Mouse (Mus musculus): ENCODE data around the gene Gm10024. TPM values are rescaled to one million over a fixed set of nuclear protein-coding genes. Genes with fewer than 3 reads are reported as not detected.
"Not testable (repeated sequence)": the region's sequence is repeated elsewhere in the genome, so short reads cannot be mapped to it uniquely, and the experiment has no call there.

Gene Gm10024
- polyA plus RNA-seq, 1 experiment = not detected

GRCm38 (mm10) chr10:77724855-77725254, 13.6 kb downstream of the Gm10024 start:
- no peak for TF ChIP-seq TAL1 (IDR thresholded peaks at IDR 0.05; ENCODE audit: low read length)
- TF ChIP-seq GATA1 (IDR thresholded peaks at IDR 0.05; ENCODE audit: low read length) = no peak
- Histone ChIP-seq H3K4me1 (ENCODE audit: control insufficient read depth) (no peaks in the 10 kb centered on the region), H3K27me3 (ENCODE audit: control insufficient read depth) (no peaks in the 10 kb centered on the region)

DNA sequence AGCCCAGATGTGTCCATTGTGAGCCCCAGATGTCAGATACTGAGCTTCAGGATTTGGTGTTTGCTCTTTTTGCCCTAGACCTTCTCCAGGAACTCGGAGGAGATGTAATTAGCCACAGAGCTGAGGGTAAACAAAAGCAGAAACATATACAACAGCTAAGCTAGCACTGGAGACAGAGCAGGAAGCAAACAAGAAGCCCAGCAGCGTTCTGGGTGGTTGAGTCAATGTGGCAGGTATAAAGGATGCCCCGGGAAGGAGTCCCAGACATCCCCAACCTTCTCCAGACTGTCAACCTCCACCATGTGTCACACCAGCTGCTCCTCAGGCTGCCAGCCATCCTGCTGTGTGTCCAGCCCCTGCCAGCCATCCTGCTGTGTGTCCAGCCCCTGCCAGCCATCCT, 14.9 kb downstream of the Gm10024 start, which contains the start of gene Gm10100:
Gene Gm10100 (plus strand): TSS at position 301 of the 400 bp plus-strand sequence.
- no peaks in the 10 kb centered on the region for H3K36me3 ChIP-seq (ENCODE audit: control insufficient read depth)
- H3K27me3 ChIP-seq (ENCODE audit: control insufficient read depth) = no peaks in the 10 kb centered on the region
- no peak within 1 kb of the TSS for H3K4me3 ChIP-seq (replicated peaks)
- no peaks in the 10 kb centered on the region for H3K4me1 ChIP-seq (ENCODE audit: control insufficient read depth)
- no peak for TF ChIP-seq GATA1 (IDR thresholded peaks at IDR 0.05; ENCODE audit: low read length)
- TF ChIP-seq TAL1 (IDR thresholded peaks at IDR 0.05; ENCODE audit: low read length) = no peak
- H3K9me3 ChIP-seq (ENCODE audit: control insufficient read depth, low read length) = no peaks in the 10 kb centered on the region

More at GRCm38 (mm10) chr10:77724855-77725254, 13.6 kb downstream of the Gm10024 start:
- Histone ChIP-seq H3K4me3 (replicated peaks) (no peak overlapping the region), H3K9me3 (ENCODE audit: control insufficient read depth, low read length) (peaks cover 7% of the 10 kb centered on the region), H3K36me3 (ENCODE audit: control insufficient read depth) (no peaks in the 10 kb centered on the region)

DNA sequence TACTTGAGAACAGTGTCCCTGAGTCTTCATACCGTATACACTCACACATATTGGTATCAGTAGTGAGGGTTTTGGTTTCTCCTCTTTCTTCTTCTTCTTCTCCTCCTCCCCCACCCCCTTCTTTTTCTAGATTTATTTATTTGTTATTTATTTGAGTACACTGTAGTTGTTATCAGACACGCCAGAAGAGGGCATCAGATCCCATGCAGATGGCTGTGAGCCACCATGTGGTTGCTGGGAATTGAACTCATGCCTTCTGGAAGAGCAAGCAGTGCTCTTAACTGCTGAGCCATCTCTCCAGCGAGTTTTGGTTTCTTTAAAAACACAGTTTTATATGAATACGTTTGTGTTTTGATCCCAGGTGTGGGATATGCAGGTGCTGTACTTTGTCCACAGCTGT, 17.0 kb downstream of the Gm10024 start:
- no peak for TF ChIP-seq TAL1 (IDR thresholded peaks at IDR 0.05; ENCODE audit: low read length)
- H3K4me3 ChIP-seq (replicated peaks) = no peak overlapping the region

GRCm38 (mm10) chr10:77729241-77729640, 18.0 kb downstream of the Gm10024 start:
- Histone ChIP-seq H3K4me3 (replicated peaks) (no peak overlapping the region), H3K36me3 (ENCODE audit: control insufficient read depth) (no peaks in the 10 kb centered on the region), H3K9me3 (ENCODE audit: control insufficient read depth, low read length) (no peaks in the 10 kb centered on the region), H3K4me1 (ENCODE audit: control insufficient read depth) (no peaks in the 10 kb centered on the region), H3K27me3 (ENCODE audit: control insufficient read depth) (no peaks in the 10 kb centered on the region)
- no peak for TF ChIP-seq TAL1 (IDR thresholded peaks at IDR 0.05; ENCODE audit: low read length)
- no peak for TF ChIP-seq GATA1 (IDR thresholded peaks at IDR 0.05; ENCODE audit: low read length)

More for the DNA sequence above, 17.0 kb downstream of the Gm10024 start:
- no peaks in the 10 kb centered on the region for H3K36me3 ChIP-seq (ENCODE audit: control insufficient read depth)
- H3K27me3 ChIP-seq (ENCODE audit: control insufficient read depth) = no peaks in the 10 kb centered on the region
- no peaks in the 10 kb centered on the region for H3K4me1 ChIP-seq (ENCODE audit: control insufficient read depth)
- H3K9me3 ChIP-seq (ENCODE audit: control insufficient read depth, low read length) = no peaks in the 10 kb centered on the region

DNA sequence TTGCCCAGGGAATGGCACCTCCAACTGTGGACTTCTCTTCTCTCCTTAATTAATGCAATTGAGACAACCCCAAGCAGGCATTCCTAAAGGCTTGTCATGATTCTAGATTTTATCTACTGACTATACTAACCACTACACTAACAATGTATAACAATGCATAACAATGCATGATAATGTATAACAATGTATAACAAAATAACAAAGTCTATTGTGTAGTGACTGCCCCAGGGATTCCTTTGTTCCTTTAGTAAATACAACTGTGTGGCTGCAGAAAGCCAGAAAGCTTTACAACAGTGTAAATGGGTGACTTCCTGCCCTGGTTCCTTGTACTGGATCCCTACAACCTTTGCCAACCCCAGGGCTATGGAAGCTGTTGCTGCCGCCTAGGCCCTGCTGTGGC, 24.7 kb downstream of the Gm10024 start:
- H3K36me3 ChIP-seq (ENCODE audit: control insufficient read depth) = no peaks in the 10 kb centered on the region
- H3K4me3 ChIP-seq (replicated peaks) = no peak overlapping the region
- H3K9me3 ChIP-seq (ENCODE audit: control insufficient read depth, low read length) = peaks cover 6% of the 10 kb centered on the region
- no peaks in the 10 kb centered on the region for H3K4me1 ChIP-seq (ENCODE audit: control insufficient read depth)
- no peak for TF ChIP-seq GATA1 (IDR thresholded peaks at IDR 0.05; ENCODE audit: low read length)
- TF ChIP-seq TAL1 (IDR thresholded peaks at IDR 0.05; ENCODE audit: low read length) = no peak
- no peaks in the 10 kb centered on the region for H3K27me3 ChIP-seq (ENCODE audit: control insufficient read depth)

GRCm38 (mm10) chr10:77738929-77739328, 27.7 kb downstream of the Gm10024 start:
- Histone ChIP-seq H3K36me3 (ENCODE audit: control insufficient read depth) (no peaks in the 10 kb centered on the region), H3K9me3 (ENCODE audit: control insufficient read depth, low read length) (peaks cover 6% of the 10 kb centered on the region), H3K4me1 (ENCODE audit: control insufficient read depth) (no peaks in the 10 kb centered on the region), H3K27me3 (ENCODE audit: control insufficient read depth) (no peaks in the 10 kb centered on the region), H3K4me3 (replicated peaks) (no peak overlapping the region)
- TF ChIP-seq GATA1 (IDR thresholded peaks at IDR 0.05; ENCODE audit: low read length) (no peak), TAL1 (IDR thresholded peaks at IDR 0.05; ENCODE audit: low read length) (no peak)

DNA sequence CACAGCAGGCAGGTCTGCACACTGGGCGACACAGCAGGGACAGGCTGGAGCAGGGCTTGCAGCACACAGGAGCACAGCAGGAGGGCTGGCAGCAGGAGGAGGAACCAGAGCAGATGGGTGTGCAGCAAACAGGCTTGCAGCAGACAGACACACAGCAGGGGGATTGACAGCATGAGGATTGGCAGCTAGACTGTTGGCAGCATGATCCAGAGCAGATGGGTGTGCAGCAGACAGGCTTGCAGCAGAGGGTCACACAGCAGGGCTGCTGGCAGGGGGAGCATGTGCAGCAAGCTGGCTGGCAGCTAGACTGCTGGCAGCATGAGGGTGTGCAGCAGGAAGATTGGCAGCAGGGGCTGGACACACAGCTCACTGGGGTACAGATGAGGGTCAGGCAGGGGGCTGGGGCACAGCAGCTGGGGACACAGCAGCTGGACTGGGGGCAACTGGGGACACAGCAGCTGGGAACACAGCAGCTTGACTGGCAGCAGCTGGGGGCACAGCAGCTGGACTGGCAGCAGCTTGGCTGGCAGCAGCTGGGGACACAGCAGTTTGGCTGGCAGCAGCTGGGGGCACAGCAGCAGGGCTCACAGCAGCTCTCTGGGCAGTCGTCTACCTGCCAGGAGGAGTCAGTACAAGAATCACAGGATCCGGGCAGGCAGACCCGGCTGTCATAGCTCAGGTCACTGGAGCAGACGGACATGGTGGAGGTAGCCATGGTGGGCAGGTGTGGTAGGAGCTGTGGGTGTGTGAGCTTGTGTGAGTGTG, 30.8 kb downstream of the Gm10024 start, which contains the start of gene Gm18596:
Gene Gm18596 (minus strand): TSS at position 715 of the 765 bp plus-strand sequence.
- H3K27me3 ChIP-seq (ENCODE audit: control insufficient read depth); H3K9me3 ChIP-seq (ENCODE audit: control insufficient read depth, low read length); H3K36me3 ChIP-seq (ENCODE audit: control insufficient read depth); H3K4me1 ChIP-seq (ENCODE audit: control insufficient read depth); H3K4me3 ChIP-seq (replicated peaks): not testable (repeated sequence)

DNA sequence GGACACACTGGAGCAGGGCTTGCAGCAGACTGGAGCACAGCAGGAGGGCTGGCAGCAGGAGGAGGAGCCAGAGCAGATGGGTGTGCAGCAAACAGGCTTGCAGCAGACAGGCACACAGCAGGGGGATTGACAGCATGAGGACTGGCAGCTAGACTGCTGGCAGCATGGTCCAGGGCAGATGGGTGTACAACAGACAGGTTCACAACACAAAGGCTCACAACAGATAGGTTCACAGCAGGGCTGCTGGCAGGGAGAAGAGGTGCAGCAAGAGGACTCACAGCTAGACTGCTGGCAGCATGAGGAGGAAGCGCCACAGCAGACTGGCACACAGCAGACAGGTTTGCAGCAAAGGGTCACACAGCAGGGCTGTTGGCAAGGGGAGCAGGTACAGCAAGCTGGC, 39.4 kb downstream of the Gm10024 start:
- not testable (repeated sequence) for H3K4me1 ChIP-seq (ENCODE audit: control insufficient read depth)

DNA sequence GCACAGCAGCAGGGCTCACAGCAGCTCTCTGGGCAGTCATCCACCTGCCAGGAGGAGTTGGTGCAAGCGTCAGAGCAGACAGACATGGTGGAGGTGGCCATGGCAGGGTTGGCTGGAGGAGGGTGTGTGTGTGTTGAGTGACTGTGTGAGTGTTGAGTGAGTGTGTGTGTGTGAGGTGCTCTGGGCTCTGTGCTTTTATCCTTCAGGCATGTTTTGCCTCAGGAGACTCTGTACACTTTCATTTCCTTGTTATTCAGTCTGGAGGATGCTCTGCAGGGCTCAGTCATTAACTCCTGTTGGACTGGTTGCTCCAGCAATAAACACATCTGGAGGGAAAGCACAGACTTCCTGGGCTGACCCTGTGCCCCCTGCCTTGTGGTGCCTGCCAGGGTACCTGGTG, 40.0 kb downstream of the Gm10024 start, which contains the start of gene Gm9736:
Gene Gm9736 (minus strand): TSS at position 101 of the 400 bp plus-strand sequence.
- not testable (repeated sequence) for H3K27me3 ChIP-seq (ENCODE audit: control insufficient read depth); H3K36me3 ChIP-seq (ENCODE audit: control insufficient read depth); H3K4me1 ChIP-seq (ENCODE audit: control insufficient read depth); H3K4me3 ChIP-seq (replicated peaks)
- H3K9me3 ChIP-seq (ENCODE audit: control insufficient read depth, low read length) = peaks cover 16% of the 10 kb centered on the region

More for the DNA sequence above, 39.4 kb downstream of the Gm10024 start:
- peaks cover 17% of the 10 kb centered on the region for H3K9me3 ChIP-seq (ENCODE audit: control insufficient read depth, low read length)
- not testable (repeated sequence) for H3K27me3 ChIP-seq (ENCODE audit: control insufficient read depth); H3K36me3 ChIP-seq (ENCODE audit: control insufficient read depth); H3K4me3 ChIP-seq (replicated peaks)

GRCm38 (mm10) chr10:77752312-77752711, 41.1 kb downstream of the Gm10024 start:
- not testable (repeated sequence) for H3K36me3 ChIP-seq (ENCODE audit: control insufficient read depth); H3K27me3 ChIP-seq (ENCODE audit: control insufficient read depth); H3K4me3 ChIP-seq (replicated peaks); H3K4me1 ChIP-seq (ENCODE audit: control insufficient read depth)
- peaks cover 13% of the 10 kb centered on the region for H3K9me3 ChIP-seq (ENCODE audit: control insufficient read depth, low read length)

Data from erythroblast, embryonic 14.5 days (primary cell).